Mouse (Mus musculus): ENCODE measurements around the gene Ltbp2. TPM values are rescaled to one million over a fixed set of nuclear protein-coding genes. Genes with fewer than 3 reads are reported as not detected.
A peak's percentile ranks its signal among the peaks of the same experiment; 100 is the strongest.

The Ltbp2 gene
- total RNA-seq, 2 experiments from 2014 or later: under 0.01 TPM; not detected in 1

DNA sequence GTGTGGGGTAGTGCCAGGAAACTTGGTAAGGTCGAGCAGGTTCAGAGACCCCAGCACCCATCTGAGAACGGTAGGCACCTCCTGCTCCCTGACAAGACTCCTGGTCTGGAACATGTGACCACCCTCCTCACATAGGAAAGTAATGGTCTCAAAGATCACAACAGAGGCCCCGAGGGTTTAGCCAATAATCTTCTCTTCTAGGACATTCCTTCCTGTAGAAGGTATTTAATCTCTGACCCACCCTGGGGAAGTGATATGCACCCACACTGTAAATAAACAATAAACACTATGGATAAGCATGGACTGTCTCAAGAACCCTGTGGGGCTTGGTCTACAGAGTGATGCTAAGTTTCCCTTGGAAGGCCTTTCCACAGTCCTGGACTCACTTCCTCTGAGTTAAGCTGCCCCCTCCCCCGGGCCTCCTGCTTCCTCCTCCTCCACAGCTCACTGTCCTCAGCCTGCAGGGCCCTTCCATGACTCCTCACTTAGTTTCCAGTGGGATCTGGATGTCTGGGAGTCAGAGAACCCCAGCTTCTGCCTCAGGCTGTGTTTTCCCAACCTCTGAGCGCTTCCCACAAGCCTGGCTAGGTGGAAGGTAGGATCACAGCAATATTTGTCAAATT lies 110.1 kb downstream of the Ltbp2 start:
- peak; percentile 43 for ATAC-seq (ENCODE audit: poor library complexity, severe bottlenecking)

DNA sequence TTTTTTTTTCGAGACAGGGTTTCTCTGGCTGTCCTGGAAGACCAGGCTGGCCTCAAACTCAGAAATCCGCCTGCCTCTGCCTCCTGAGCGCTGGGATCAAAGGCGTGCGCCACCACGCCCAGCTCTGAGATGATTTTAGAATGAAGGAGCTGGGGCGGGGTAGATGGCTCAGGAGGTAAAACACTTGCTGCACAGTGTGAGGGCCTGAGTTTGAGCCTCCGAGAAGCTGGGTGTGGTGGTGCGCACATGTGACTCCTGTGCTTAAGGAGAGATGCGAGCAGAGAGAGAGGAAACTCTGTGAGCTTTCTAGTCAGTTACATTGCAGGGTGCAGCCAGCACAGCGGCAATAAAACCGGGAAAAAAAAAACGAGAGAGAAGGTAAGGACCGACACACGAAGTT lies 110.8 kb downstream of the Ltbp2 start:
- ATAC-seq (ENCODE audit: poor library complexity, severe bottlenecking): no peak

DNA sequence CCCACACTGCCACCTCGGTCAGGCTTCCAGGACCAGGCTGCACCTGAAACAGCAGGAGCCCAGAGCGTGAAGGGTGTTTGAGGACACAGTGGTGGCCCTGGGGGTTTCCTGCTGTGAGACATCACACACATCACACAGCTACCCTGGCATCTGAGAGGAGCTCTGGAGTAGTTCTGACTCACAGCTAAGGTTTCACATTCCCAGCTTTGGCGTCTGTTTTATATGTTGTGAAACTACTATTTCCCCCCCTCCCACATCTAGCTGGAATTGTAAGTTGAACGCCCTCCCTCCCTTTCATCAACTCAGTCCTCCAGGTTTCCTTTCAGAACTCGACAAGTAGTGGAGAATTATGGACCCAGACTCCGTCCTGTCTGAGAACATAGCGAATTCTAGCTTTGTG lies 111.6 kb downstream of the Ltbp2 start:
- ATAC-seq (ENCODE audit: poor library complexity, severe bottlenecking): no peak

DNA sequence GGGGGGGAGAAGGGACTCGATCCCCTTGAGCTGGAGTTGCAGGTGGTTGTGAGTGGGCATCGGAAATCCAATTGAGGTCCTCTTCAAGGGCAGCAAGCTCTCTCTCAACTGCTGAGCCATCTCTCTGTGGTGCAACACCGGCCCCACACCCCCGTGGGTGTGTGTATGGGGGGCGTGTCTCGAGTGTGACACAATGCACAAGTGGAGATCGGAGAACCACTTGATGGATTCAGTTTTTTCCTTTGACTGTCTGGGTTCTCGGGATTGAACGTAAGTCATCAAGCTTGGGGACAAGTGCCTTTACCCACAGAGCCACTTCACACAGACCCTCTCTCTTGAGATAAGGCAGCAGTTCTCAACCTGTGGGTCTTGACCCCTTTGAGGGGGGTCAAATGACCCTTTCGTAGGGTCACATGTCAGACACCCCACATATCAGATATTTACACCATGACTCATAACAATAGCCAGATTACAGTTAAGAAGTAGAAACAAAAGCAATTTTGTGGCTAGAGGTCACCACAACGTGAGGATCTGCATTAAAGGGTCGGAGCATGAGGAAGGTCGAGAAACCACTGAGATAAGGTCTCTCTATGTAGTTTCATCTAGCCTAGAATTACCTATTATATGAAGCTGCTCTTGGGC lies 112.6 kb downstream of the Ltbp2 start:
- ATAC-seq (ENCODE audit: poor library complexity, severe bottlenecking): peak; percentile 40; the same call in 1 of the 2 replicates

DNA sequence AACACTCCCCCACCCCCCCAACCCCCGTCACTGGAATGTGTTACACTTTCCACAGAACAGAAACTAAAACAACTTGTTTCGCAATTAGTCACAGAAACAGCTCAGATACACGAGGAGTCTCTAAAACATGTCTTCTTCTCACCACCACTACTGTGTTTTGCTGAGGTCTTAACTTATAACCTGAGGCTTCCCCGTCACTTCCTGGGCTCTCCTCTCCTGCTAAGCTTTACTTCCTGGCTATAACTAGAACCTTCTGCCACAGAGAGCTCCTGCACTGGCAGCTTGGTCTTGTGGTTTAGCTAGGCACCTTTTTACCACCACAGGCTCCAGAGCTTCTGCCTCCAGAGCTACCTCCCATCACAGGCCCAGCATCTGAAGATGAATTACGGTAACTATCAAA lies 113.8 kb downstream of the Ltbp2 start:
- peak; percentile 47 for ATAC-seq (ENCODE audit: poor library complexity, severe bottlenecking)

DNA sequence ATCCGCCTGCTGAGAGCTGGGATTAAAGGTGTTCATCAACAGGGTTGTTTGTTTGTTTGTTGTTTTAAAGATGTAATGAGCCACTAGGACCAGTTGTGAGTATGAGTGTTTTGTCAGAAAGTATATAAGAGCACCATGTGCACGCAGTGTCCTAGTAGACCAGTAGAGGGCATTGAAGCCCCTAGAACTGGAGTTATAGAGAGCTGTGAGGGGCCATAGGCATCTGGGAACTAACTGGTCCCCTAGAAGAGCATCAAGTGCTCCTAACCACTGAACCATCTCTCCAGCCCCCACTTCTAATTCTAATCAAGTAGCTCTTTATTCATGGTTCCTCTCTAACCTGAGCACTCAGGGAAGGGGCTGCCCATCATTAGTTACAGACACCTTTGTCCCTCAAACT lies 117.3 kb downstream of the Ltbp2 start:
- ATAC-seq (ENCODE audit: poor library complexity, severe bottlenecking): no peak

DNA sequence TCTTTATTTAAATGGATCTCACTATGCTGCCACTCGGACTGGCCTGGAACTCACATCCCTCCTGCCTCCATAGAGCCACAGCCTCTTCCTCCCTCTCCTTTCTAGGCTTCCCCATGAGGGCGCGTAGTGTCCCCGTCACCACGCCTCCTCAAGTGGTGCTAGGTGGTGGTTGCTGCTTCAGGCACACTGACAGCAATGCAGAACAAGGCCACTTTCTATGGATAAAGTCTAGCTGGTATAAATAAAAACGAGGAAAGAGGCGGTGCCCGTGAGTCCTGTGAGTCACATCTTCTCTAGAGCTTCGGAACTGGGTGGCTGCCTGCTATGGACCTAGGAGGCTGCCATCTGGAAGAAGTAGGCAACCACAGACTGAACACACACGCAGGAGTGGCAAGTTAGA lies 120.3 kb downstream of the Ltbp2 start:
- no peak for ATAC-seq (ENCODE audit: poor library complexity, severe bottlenecking)

DNA sequence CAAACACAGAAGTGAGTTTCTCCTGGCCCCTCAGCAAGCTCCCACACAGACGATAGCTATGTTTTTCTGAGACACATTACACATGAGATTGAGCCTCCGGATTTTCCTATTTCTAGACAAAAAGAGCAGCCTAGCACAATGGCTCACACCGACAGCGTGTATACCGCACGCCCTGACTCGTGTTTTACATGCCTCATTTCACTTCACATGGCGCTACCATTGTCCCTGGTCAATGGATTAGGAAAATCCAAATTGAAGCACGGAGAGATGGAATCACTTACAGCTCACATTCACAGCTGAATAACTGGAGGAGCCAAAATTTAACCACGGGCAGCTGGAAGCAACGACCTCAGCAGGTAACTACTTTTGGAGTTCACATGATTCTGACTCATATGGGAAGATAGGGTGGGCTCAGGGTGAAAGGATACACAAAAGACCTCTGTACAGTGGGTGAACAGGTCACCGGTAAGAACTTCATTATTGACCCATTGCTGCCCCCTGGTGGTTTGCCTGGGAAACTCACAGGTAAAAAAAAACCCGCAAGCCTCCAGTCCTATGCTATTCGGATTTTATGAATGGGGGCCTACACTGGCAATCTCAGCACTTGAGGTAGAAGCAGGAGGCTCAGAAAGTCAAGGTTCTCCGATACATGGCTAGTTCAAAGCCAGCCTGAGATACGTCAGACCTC lies 121.2 kb downstream of the Ltbp2 start:
- ATAC-seq (ENCODE audit: poor library complexity, severe bottlenecking): peak; percentile 57

DNA sequence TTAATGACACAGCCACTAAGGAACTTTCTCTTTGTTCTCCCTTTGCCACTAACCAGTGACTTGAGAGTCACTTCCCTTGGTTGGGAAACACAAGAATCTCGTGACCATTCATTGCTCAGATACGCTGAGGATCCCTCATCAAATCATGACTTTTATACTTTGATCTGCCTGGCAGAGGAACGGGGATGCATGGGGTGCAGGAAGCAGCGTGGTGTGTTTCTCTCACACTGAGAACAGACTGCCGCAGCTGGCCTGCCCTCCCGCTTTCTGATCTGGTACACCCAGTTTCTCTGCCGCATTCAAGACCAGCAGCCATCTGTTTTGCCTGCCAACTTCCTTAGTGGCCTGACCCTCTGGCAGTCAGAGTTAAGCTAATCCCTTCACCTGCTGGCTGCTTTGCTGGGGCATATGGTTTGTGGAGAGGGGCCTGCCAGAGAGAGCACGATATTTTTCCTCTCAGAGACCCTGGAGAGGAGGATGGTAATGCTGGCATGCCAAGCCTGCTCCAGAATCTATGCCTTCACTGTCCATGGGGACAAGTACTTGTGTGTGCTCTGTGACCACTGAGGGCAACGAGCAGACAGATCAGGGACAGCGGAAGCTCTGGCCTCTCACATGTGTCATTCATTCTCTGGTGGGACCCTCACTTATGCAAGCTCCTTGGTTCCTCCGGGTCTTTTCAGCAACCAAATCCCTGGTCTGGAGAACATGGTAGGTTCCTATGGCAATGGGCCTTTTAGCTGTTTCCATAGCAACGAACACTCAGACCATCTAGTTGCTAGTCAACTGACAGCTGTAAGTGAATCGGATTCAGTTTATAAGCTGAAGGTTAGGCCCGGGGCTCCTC lies 124.0 kb downstream of the Ltbp2 start:
- peak; percentile 69 for ATAC-seq (ENCODE audit: poor library complexity, severe bottlenecking)

DNA sequence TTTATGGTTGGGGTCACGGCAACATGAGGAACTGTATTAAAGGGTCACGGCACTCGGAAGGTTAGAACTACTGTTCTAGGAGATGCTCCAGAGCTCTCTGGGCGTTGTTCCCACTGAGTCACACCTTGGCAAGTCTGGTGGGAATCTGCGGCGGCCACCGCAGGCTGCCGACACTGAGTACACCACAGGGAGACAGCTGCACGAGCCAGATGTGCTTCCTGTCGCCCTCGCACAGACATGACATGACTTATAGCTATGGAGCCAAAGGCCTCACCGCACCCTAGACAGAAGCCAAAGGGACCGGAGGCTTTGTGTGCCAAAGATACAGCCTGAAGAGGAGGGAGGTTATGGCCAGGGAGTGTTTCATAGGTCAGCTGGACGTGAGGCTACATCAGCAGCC lies 125.7 kb downstream of the Ltbp2 start:
- ATAC-seq (ENCODE audit: poor library complexity, severe bottlenecking): no peak

DNA sequence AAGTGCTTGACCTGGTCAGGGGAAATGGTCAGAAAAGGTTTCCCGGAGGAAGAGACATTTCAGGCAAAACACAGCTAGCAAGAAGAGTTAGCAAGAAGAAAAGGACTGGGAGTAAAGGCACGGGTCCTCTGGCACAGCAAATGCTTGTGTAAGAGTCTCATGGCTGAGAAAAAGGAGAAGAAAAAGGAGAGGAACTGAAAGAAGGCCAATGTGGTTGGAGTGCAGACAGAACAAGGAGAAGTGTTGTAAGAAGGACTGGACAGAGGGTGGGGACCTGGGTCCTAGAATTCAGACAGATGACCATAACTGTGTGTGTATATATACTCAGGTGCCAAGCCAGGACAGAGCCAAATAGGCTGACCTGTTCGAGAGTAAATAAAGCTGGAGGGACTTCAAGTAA lies 128.2 kb downstream of the Ltbp2 start:
- peak; percentile 82 for ATAC-seq (ENCODE audit: poor library complexity, severe bottlenecking)

DNA sequence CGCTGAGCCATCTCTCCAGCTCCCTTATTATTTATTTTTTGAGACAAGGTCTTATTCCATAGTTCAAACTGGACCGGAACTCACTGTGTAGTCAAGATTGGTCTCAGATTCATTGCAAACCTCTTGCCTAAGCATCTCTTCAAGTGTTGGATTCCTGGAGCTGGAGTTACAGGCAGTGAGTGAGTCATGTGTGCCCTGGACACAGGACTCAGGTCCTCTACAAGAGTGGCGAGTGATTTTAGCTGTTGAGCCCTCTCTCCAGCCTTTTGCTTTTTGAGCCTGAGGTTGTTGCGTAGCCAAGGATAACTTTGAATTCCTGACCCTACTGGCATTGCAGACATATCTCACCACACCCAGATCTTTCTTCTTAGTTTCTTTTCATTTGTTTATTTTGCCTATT lies 130.6 kb downstream of the Ltbp2 start:
- no peak for ATAC-seq (ENCODE audit: poor library complexity, severe bottlenecking)

DNA sequence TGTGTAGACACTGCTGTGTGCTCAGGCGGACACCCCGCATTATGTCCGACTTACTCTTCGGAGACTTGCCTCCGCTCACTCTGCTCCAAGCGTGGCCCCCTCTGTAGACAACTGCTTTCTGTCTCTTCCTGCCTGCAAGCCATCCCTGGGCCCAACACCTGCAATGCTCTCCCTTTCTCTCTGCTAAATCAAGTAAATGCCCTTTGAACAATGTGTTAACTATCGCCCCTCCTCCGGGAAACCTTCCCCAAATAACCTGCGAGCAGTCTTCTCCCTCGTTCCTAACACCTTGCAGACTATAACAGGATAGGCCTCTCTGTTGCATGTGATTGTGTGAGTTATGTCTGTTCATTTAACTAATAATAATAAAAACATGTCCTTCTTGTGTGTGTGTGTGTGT lies 132.8 kb downstream of the Ltbp2 start:
- no peak for ATAC-seq (ENCODE audit: poor library complexity, severe bottlenecking)

DNA sequence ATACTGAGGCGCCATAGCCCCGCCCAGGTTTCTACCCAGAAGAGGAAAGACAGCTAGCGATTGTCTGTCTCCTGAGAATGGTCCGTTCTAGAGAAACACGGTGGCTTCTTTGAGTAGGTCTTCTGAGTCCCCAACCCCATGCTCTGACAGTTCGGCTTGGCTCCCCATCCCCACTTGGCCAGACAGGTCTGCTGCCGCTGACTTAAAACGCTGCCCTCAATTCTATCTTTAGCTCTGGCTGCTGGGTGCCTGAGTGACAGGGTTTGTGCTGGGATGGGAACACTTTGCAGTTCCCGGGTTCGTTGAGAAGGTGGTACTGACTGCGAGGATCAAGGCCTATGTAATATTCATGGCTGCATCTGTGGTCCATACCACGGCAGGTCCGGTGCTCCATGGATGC lies 143.0 kb downstream of the Ltbp2 start:
- ATAC-seq (ENCODE audit: poor library complexity, severe bottlenecking): no peak

Other genes with a start within 250 kb of the Ltbp2 start
- not detected in 2 replicates for gene Vrtn, start 235.5 kb downstream of the Ltbp2 start, total RNA-seq (2015)
- gene Vrtn, start 235.5 kb downstream of the Ltbp2 start, total RNA-seq (2017): not detected in 2 replicates
- not detected in 2 replicates for gene Syndig1l, start 177.7 kb downstream of the Ltbp2 start, total RNA-seq (2015)
- not detected in 2 replicates for gene Syndig1l, start 177.7 kb downstream of the Ltbp2 start, total RNA-seq (2017)
- gene Npc2, start 103.4 kb downstream of the Ltbp2 start, total RNA-seq (2015): 269 and 281 TPM in 2 replicates
- gene Npc2, start 103.4 kb downstream of the Ltbp2 start, total RNA-seq (2017): 190 and 192 TPM in 2 replicates
- gene Isca2, start 103.3 kb downstream of the Ltbp2 start, total RNA-seq (2015): 88.9 and 93.6 TPM in 2 replicates
- 43.9 and 45.8 TPM in 2 replicates for gene Isca2, start 103.3 kb downstream of the Ltbp2 start, total RNA-seq (2017)
- gene Fcf1, start 94.4 kb upstream of the Ltbp2 start, total RNA-seq (2015): 98.7 and 109 TPM in 2 replicates
- gene Fcf1, start 94.4 kb upstream of the Ltbp2 start, total RNA-seq (2017): 88.8 and 107 TPM in 2 replicates
- gene Arel1, start 94.4 kb upstream of the Ltbp2 start, total RNA-seq (2015): 22.0 and 24.6 TPM in 2 replicates
- gene Arel1, start 94.4 kb upstream of the Ltbp2 start, total RNA-seq (2017): 34.3 and 34.4 TPM in 2 replicates
- gene Ylpm1, start 119.8 kb upstream of the Ltbp2 start, total RNA-seq (2015): 40.5 and 44.3 TPM in 2 replicates
- 31.0 and 35.2 TPM in 2 replicates for gene Ylpm1, start 119.8 kb upstream of the Ltbp2 start, total RNA-seq (2017)
- 1.6 and 3.1 TPM in 2 replicates for gene Prox2, start 234.2 kb upstream of the Ltbp2 start, total RNA-seq (2015)
- 2.0 and 6.0 TPM in 2 replicates for gene Prox2, start 234.2 kb upstream of the Ltbp2 start, total RNA-seq (2017)
- 68.1 and 91.8 TPM in 2 replicates for gene Dlst, start 234.3 kb upstream of the Ltbp2 start, total RNA-seq (2015)
- 166 and 175 TPM in 2 replicates for gene Dlst, start 234.3 kb upstream of the Ltbp2 start, total RNA-seq (2017)

Data from megakaryocyte, adult 5-6 weeks (primary cell).